In genomic region chr7:44589946-44590345, GRCm38 (mm10) we compare ENCODE assay signal across 8 mouse cellular contexts. TPM values are rescaled to one million over a fixed set of nuclear protein-coding genes. Genes with fewer than 3 reads are reported as not detected.
DNase-seq lines count a peak whose midpoint lies in the region; ATAC-seq lines count a peak whose summit lies in the region.

No protein-coding gene starts in this region.

- peak; percentile 56 for DNase-seq in cerebellum, adult 11 months
- DNase-seq in cerebellum, postnatal 4 days (ENCODE audit: low spot score in 2 of 2), result no peak
- peak; percentile 50 for DNase-seq in retina, postnatal 1 day
- no peak for DNase-seq in retina, embryonic 14.5 days (ENCODE audit: low spot score)
- no peak for DNase-seq in midbrain, embryonic 11.5 days (ENCODE audit: low spot score, missing footprints)

- no peak overlapping the region for H3K27ac ChIP-seq in intestine, embryonic 15.5 days
- no peak overlapping the region for H3K27ac ChIP-seq in midbrain, embryonic 11.5 days (ENCODE audit: low read depth, low read length)

- ATAC-seq in intestine, embryonic 15.5 days, result no peak
- no peak for ATAC-seq in midbrain, embryonic 11.5 days (ENCODE audit: low FRiP score)
- no peak for ATAC-seq in monocyte, adult 5-6 weeks (replicated peaks; ENCODE audit: insufficient number of reproducible peaks, low FRiP score, low TSS enrichment, poor library complexity, severe bottlenecking)
- ATAC-seq in CD4-positive, CD25-positive, alpha-beta regulatory T cell, adult 4 months, result no peak

- WGBS in intestine, embryonic 15.5 days, result 4% methylated on average over 13 of the region's 13 CpGs
- WGBS in midbrain, embryonic 11.5 days, result 2% methylated on average over 13 of the region's 13 CpGs

- H3K27me3 ChIP-seq in intestine, embryonic 15.5 days (replicated peaks), result peaks cover 69% of the 10 kb centered on the region
- H3K27me3 ChIP-seq in midbrain, embryonic 11.5 days (ENCODE audit: control insufficient read depth, insufficient read depth, low read length), result peaks cover 44% of the 10 kb centered on the region

- H3K36me3 ChIP-seq in intestine, embryonic 15.5 days, result no peaks in the 10 kb centered on the region
- H3K36me3 ChIP-seq in midbrain, embryonic 11.5 days (ENCODE audit: control insufficient read depth, insufficient read depth, low read length), result no peaks in the 10 kb centered on the region

- peak overlapping the region; percentile 99 for H3K4me2 ChIP-seq in intestine, embryonic 15.5 days (replicated peaks)
- peak overlapping the region; percentile 99 for H3K4me2 ChIP-seq in midbrain, embryonic 11.5 days

- H3K4me1 ChIP-seq in intestine, embryonic 15.5 days (replicated peaks), result peaks cover 32% of the 10 kb centered on the region
- H3K4me1 ChIP-seq in midbrain, embryonic 11.5 days (ENCODE audit: control insufficient read depth, insufficient read depth, low read length), result peaks cover 44% of the 10 kb centered on the region

- H3K9ac ChIP-seq in intestine, embryonic 15.5 days, result no peak overlapping the region
- H3K9ac ChIP-seq in midbrain, embryonic 11.5 days (ENCODE audit: low read length), result no peak overlapping the region

- H3K9me3 ChIP-seq in intestine, embryonic 15.5 days, result no peaks in the 10 kb centered on the region
- no peaks in the 10 kb centered on the region for H3K9me3 ChIP-seq in midbrain, embryonic 11.5 days (ENCODE audit: control insufficient read depth, low read length)

- peak overlapping the region; percentile 58; the same call in 1 of the 2 replicates for H3K4me3 ChIP-seq in intestine, embryonic 15.5 days (replicated peaks)
- peak overlapping the region; percentile 61 for H3K4me3 ChIP-seq in midbrain, embryonic 11.5 days (ENCODE audit: low read depth, low read length)

RNA-seq across cellular contexts. Expression of gene Kcnc3, which starts 0.5 kb away (rescaled TPM):
- 0.27 and 0.36 TPM in 2 replicates for polyA plus RNA-seq in intestine, embryonic 15.5 days (2015; fragmentation: Nextera tagmentation; extraction: Ambion mirVana)
- polyA plus RNA-seq in midbrain, embryonic 11.5 days (2014; fragmentation: Nextera tagmentation; extraction: Ambion mirVana), result 0.86 and 1.3 TPM in 2 replicates
- 0.19 to 0.43 TPM (median 0.38 TPM) in 3 replicates for total RNA-seq in monocyte, adult 5-6 weeks (2017)
- under 1 TPM in 1 of 2 experiments, not detected in 1; 0.42 TPM for polyA plus RNA-seq in CD4-positive, CD25-positive, alpha-beta regulatory T cell, adult 4 months (2017; shearing (Covaris generic))

RNA-seq across cellular contexts. Expression of gene Napsa, which starts 17.8 kb away (rescaled TPM):
- polyA plus RNA-seq in intestine, embryonic 15.5 days (2015; fragmentation: Nextera tagmentation; extraction: Ambion mirVana), result 3.1 and 3.6 TPM in 2 replicates
- polyA plus RNA-seq in midbrain, embryonic 11.5 days (2014; fragmentation: Nextera tagmentation; extraction: Ambion mirVana), result 0.21 and 0.33 TPM in 2 replicates
- 162 to 248 TPM (median 207 TPM) in 3 replicates for total RNA-seq in monocyte, adult 5-6 weeks (2017)
- 1 to 10 TPM in 1 of 2 experiments, under 1 TPM in 1; 0.52 to 6.7 TPM for polyA plus RNA-seq in CD4-positive, CD25-positive, alpha-beta regulatory T cell, adult 4 months (2017; shearing (Covaris generic))

RNA-seq across cellular contexts. Expression of gene Nr1h2, which starts 36.2 kb away (rescaled TPM):
- 66.3 and 69.5 TPM in 2 replicates for polyA plus RNA-seq in intestine, embryonic 15.5 days (2015; fragmentation: Nextera tagmentation; extraction: Ambion mirVana)
- polyA plus RNA-seq in midbrain, embryonic 11.5 days (2014; fragmentation: Nextera tagmentation; extraction: Ambion mirVana), result 63.8 and 69.6 TPM in 2 replicates
- total RNA-seq in monocyte, adult 5-6 weeks (2017), result 140 to 243 TPM (median 153 TPM) in 3 replicates
- 10 to 100 TPM; 42.2 to 57.7 TPM for polyA plus RNA-seq in CD4-positive, CD25-positive, alpha-beta regulatory T cell, adult 4 months (2017; shearing (Covaris generic))

RNA-seq across cellular contexts. Expression of gene Pold1, which starts 41.3 kb away (rescaled TPM):
- 72.0 and 76.0 TPM in 2 replicates for polyA plus RNA-seq in intestine, embryonic 15.5 days (2015; fragmentation: Nextera tagmentation; extraction: Ambion mirVana)
- polyA plus RNA-seq in midbrain, embryonic 11.5 days (2014; fragmentation: Nextera tagmentation; extraction: Ambion mirVana), result 51.8 and 58.5 TPM in 2 replicates
- total RNA-seq in monocyte, adult 5-6 weeks (2017), result 16.1 to 42.8 TPM (median 23.8 TPM) in 3 replicates
- polyA plus RNA-seq in CD4-positive, CD25-positive, alpha-beta regulatory T cell, adult 4 months (2017; shearing (Covaris generic)), result 10 to 100 TPM; 18.4 to 45.5 TPM

RNA-seq across cellular contexts. Expression of gene Spib, which starts 58.1 kb away (rescaled TPM):
- polyA plus RNA-seq in intestine, embryonic 15.5 days (2015; fragmentation: Nextera tagmentation; extraction: Ambion mirVana), result 0.25 and 0.43 TPM in 2 replicates
- 0.07 TPM in 1 of 2 replicates, not detected in the other for polyA plus RNA-seq in midbrain, embryonic 11.5 days (2014; fragmentation: Nextera tagmentation; extraction: Ambion mirVana)
- total RNA-seq in monocyte, adult 5-6 weeks (2017), result 11.0 to 17.1 TPM (median 14.5 TPM) in 3 replicates
- 1 to 10 TPM in 1 of 2 experiments, under 1 TPM in 1; 0.11 to 4.2 TPM for polyA plus RNA-seq in CD4-positive, CD25-positive, alpha-beta regulatory T cell, adult 4 months (2017; shearing (Covaris generic))

Comparison
In these comparisons a context has a peak if more than half of its experiments do, and no peak if none do; other contexts are left out.
1. DNase-seq: peak in cerebellum, adult 11 months (single experiment) and retina, postnatal 1 day (single experiment); none in cerebellum, postnatal 4 days (0 of 2), retina, embryonic 14.5 days (single experiment) and midbrain, embryonic 11.5 days (single experiment).